Mouse (Mus musculus) forebrain, embryonic 16.5 days (tissue): Measurements from ENCODE around the gene Aox1. TPM values are rescaled to one million over a fixed set of nuclear protein-coding genes. Genes with fewer than 3 reads are reported as not detected.

ENCODE experiments used
- ATAC-seq: fragments of 200-750 bp; cut with Nextera tagmentation; 2 replicates; pipeline ENCODE4 v1.8.0; 2017; ENCODE audit warnings: mild to moderate bottlenecking, moderate library complexity
- H3K27ac ChIP-seq: fragments of 300-500 bp; sonication (generic); 2 replicates; pipeline ENCODE4 v1.5.1; 2014; ENCODE audit warnings: low read length, control low read depth
- H3K27me3 ChIP-seq: fragments of 300-500 bp; sonication (generic); replicated peaks from 2 replicates; pipeline ENCODE4 v1.6.1; 2014; ENCODE audit warnings: low read length; ENCODE audit not compliant: control insufficient read depth, insufficient read depth
- H3K36me3 ChIP-seq: fragments of 300-500 bp; sonication (generic); 2 replicates; pipeline ENCODE4 v1.6.1; 2014; ENCODE audit not compliant: control insufficient read depth, insufficient read depth
- H3K4me1 ChIP-seq: fragments of 300-500 bp; sonication (generic); replicated peaks from 2 replicates; pipeline ENCODE4 v1.6.1; 2014; ENCODE audit warnings: low read length; ENCODE audit not compliant: control insufficient read depth, insufficient read depth
- H3K4me2 ChIP-seq: fragments of 300-500 bp; sonication (generic); 2 replicates; pipeline ENCODE4 v1.6.1; 2014; ENCODE audit warnings: mild to moderate bottlenecking, low read length, control low read depth
- H3K4me3 ChIP-seq: fragments of 300-500 bp; sonication (generic); replicated peaks from 2 replicates; pipeline ENCODE4 v1.5.1; 2014; ENCODE audit warnings: mild to moderate bottlenecking, low read length, control low read depth
- H3K9ac ChIP-seq: fragments of 300-500 bp; sonication (generic); replicated peaks from 2 replicates; pipeline ENCODE4 v1.6.1; 2014; ENCODE audit warnings: low read depth, low read length, control low read depth
- H3K9me3 ChIP-seq: fragments of 300-500 bp; sonication (generic); 2 replicates; pipeline ENCODE4 v1.6.1; 2016; ENCODE audit warnings: low read length; ENCODE audit not compliant: control insufficient read depth
- WGBS: fragments of 180-500 bp; shearing (Covaris S2); extraction: QIAGEN DNeasy Blood & Tissue Kit; methylation state at CpG from one replicate; pipeline ENCODE4 v1.1.7; 2014; 5-methylcytosine and 5-hydroxymethylcytosine counted together
- polyA plus RNA-seq: library from polyadenylated mRNA; unstranded; fragments of >200 nt; fragmentation: Nextera tagmentation; extraction: Ambion mirVana; gene quantifications from 2 replicates; pipeline ENCODE4 v1.2.1, GENCODE M21; 2015

Aox1 gene
- polyA plus RNA-seq, 1 experiment from 2014 or later: 0.37 TPM

DNA sequence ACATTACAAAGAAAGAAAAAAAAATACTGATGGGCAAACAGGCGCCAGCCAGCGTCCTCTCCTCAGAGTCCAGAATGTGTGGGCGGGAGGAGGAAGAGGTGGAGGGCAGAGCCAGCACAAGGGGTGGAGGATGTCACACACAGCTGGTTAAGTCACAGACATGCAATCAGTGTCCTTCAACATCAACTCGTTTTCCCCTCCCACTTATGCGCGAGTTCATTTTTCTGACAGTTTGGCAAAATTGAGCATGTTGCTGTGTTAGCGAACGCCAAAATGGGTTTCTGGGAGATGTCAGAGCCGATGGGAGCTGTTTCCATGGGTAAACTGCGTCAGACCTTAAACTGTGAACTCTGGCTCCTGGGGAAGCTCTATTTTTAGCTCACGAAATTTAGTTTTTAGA is 27.2 kb downstream of the Aox1 start:
- Histone ChIP-seq H3K4me2 (no peak overlapping the region), H3K4me1 (peaks cover 3% of the 10 kb centered on the region; the same call in 1 of the 2 replicates), H3K4me3 (no peak overlapping the region), H3K36me3 (no peaks in the 10 kb centered on the region), H3K27me3 (no peaks in the 10 kb centered on the region), H3K27ac (no peak overlapping the region), H3K9me3 (no peaks in the 10 kb centered on the region), H3K9ac (no peak overlapping the region)
- WGBS: 68% methylated on average over 11 of the region's 11 CpGs
- ATAC-seq: peak; percentile 72

- WGBS: 94% methylated on average over 4 of the region's 4 CpGs
- Histone ChIP-seq H3K4me2 (no peak overlapping the region), H3K9me3 (no peaks in the 10 kb centered on the region), H3K36me3 (no peaks in the 10 kb centered on the region), H3K4me1 (peaks cover 3% of the 10 kb centered on the region; the same call in 1 of the 2 replicates), H3K4me3 (no peak overlapping the region), H3K9ac (no peak overlapping the region), H3K27me3 (no peaks in the 10 kb centered on the region), H3K27ac (no peak overlapping the region)
- no peak for ATAC-seq
Observed at GRCm38 (mm10) chr1:58058846-58059245, 29.1 kb downstream of the Aox1 start.

GRCm38 (mm10) chr1:58062131-58062530 is 32.4 kb downstream of the Aox1 start:
- Histone ChIP-seq H3K9me3 (no peaks in the 10 kb centered on the region), H3K27ac (no peak overlapping the region), H3K4me1 (no peaks in the 10 kb centered on the region), H3K4me2 (no peak overlapping the region), H3K27me3 (no peaks in the 10 kb centered on the region), H3K36me3 (no peaks in the 10 kb centered on the region), H3K4me3 (no peak overlapping the region), H3K9ac (no peak overlapping the region)
- ATAC-seq: no peak
- WGBS: 91% methylated on average over 7 of the region's 7 CpGs

DNA sequence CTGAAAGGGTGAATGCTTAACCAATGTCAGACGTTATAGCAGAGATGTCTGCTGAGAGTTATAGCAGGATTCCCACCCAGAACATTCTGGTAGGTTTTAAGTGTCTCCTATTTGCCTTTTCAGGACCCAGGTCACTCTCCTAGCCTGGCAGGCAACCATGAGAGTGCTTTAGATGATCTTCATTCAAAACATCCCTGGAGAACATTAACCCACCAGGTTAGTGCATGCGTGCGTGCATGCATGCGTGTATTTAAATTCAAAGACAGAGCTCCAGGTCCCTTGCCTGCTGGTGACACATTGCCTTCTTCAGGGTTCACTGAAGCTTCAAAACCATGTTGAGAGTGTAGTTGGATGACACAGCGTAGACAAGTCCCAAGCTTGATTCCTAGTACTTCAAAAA is 35.4 kb downstream of the Aox1 start:
- H3K36me3 ChIP-seq: no peaks in the 10 kb centered on the region
- H3K27me3 ChIP-seq: no peaks in the 10 kb centered on the region
- no peak overlapping the region for H3K4me2 ChIP-seq
- H3K27ac ChIP-seq: no peak overlapping the region
- H3K4me3 ChIP-seq: no peak overlapping the region
- H3K9ac ChIP-seq: no peak overlapping the region
- no peaks in the 10 kb centered on the region for H3K4me1 ChIP-seq
- H3K9me3 ChIP-seq: no peaks in the 10 kb centered on the region
- WGBS: 89% methylated on average over 5 of the region's 5 CpGs
- no peak for ATAC-seq

DNA sequence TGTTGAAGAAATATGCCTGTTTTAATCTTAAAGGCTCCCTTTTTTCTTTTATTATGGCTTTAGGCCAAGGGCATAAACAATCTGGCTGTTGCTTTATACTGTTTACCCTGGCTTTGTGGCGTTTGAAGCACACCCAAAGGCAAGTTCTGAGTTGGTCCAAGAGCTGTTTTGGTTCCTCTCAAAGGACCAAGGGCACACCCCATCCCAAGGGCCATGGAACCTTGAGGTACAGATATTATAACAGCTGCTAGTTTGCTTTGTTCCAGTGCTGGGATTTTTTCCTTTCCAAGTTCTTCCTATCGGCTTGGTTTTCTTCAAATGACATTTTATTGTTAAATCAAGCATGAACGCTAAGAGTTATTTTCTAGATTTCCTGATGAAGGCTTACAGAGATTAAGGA is 35.9 kb downstream of the Aox1 start:
- WGBS: 68% methylated on average over 3 of the region's 3 CpGs
- H3K36me3 ChIP-seq: no peaks in the 10 kb centered on the region
- H3K27ac ChIP-seq: no peak overlapping the region
- no peaks in the 10 kb centered on the region for H3K27me3 ChIP-seq
- H3K9ac ChIP-seq: no peak overlapping the region
- no peak overlapping the region for H3K4me2 ChIP-seq
- H3K4me1 ChIP-seq: no peaks in the 10 kb centered on the region
- H3K9me3 ChIP-seq: no peaks in the 10 kb centered on the region
- no peak for ATAC-seq
- no peak overlapping the region for H3K4me3 ChIP-seq

DNA sequence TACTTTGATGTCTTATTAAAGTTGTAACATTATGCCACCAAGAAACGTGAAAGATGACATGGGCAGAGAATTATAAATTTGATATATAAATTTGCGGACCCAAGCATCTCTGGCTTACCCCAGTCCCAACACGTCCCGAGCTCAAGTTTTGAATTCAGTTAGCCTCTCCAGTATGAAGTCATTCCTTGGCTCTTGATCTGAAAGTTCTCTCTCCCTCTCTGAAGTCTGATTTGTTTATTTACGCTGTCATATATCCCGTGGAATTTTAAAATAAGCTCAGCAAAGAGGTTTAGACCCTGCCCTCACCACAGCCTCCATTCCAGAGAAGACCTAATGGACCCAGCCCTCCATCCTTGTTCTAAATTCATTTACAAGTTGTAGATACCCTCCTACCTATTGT is 39.5 kb downstream of the Aox1 start:
- Histone ChIP-seq H3K4me1 (no peaks in the 10 kb centered on the region), H3K4me3 (no peak overlapping the region), H3K36me3 (no peaks in the 10 kb centered on the region), H3K27me3 (no peaks in the 10 kb centered on the region), H3K9ac (no peak overlapping the region), H3K4me2 (no peak overlapping the region), H3K27ac (no peak overlapping the region), H3K9me3 (no peaks in the 10 kb centered on the region)
- ATAC-seq: no peak
- 90% methylated on average over 6 of the region's 6 CpGs for WGBS

- Histone ChIP-seq H3K9ac (no peak overlapping the region), H3K27me3 (no peaks in the 10 kb centered on the region), H3K27ac (no peak overlapping the region), H3K9me3 (no peaks in the 10 kb centered on the region), H3K4me1 (no peaks in the 10 kb centered on the region), H3K36me3 (no peaks in the 10 kb centered on the region), H3K4me2 (no peak overlapping the region), H3K4me3 (no peak overlapping the region)
- peak; percentile 57; the same call in 1 of the 2 replicates for ATAC-seq
- WGBS: 87% methylated on average over 11 of the region's 11 CpGs
Observed at GRCm38 (mm10) chr1:58070091-58070490, 40.4 kb downstream of the Aox1 start.

GRCm38 (mm10) chr1:58071006-58071405 is 41.3 kb downstream of the Aox1 start:
- Histone ChIP-seq H3K27ac (no peak overlapping the region), H3K4me1 (no peaks in the 10 kb centered on the region), H3K27me3 (no peaks in the 10 kb centered on the region), H3K9me3 (no peaks in the 10 kb centered on the region), H3K36me3 (no peaks in the 10 kb centered on the region), H3K9ac (no peak overlapping the region), H3K4me3 (no peak overlapping the region), H3K4me2 (no peak overlapping the region)
- ATAC-seq: no peak
- WGBS: 85% methylated on average over 9 of the region's 9 CpGs

DNA sequence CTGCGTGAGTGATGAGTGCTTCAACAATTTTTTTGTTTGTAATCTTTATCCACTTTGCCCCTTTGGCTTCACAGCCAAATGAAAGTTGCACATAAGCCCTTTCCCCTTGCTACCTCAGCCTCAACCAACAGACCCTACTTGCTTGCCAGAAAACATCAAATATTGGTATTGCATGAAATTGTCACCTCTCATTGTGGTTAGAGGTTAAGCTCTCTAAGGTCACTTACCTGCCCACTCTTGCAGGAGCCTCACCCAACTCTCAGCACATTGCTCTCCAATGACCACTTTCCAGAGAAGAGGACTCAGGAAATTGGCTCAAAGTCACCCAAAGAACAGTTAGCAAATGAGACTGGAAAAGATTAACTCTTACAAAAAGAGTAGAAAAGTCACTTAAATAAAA is 41.8 kb downstream of the Aox1 start:
- Histone ChIP-seq H3K4me1 (no peaks in the 10 kb centered on the region), H3K27ac (no peak overlapping the region), H3K36me3 (no peaks in the 10 kb centered on the region), H3K4me2 (no peak overlapping the region), H3K9ac (no peak overlapping the region), H3K9me3 (no peaks in the 10 kb centered on the region), H3K27me3 (no peaks in the 10 kb centered on the region), H3K4me3 (no peak overlapping the region)
- ATAC-seq: no peak
- 92% methylated on average over 1 of the region's 1 CpGs for WGBS

DNA sequence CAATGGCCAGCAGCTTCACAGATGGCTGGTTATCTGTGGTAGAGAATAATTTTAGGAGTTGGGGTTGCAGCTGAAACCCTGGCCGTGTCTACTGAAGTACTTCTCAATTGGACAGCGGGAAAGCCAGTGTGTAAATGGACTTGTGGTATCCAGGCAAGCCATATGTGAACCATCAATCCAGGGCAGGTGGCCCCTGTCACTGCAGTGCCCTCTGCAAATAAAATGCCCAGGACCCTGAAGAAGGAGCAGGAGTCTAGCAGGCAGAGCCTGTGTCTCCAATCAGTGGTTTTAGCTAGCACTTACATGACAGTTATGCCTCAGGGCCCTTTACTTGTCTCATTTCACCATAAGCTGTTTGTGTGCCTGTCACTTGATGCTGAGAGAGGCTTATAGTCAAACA is 42.7 kb downstream of the Aox1 start:
- H3K27me3 ChIP-seq: no peaks in the 10 kb centered on the region
- no peaks in the 10 kb centered on the region for H3K36me3 ChIP-seq
- 89% methylated on average over 2 of the region's 2 CpGs for WGBS
- ATAC-seq: no peak
- no peaks in the 10 kb centered on the region for H3K9me3 ChIP-seq
- H3K9ac ChIP-seq: no peak overlapping the region
- no peak overlapping the region for H3K4me2 ChIP-seq
- no peak overlapping the region for H3K27ac ChIP-seq
- H3K4me1 ChIP-seq: no peaks in the 10 kb centered on the region
- no peak overlapping the region for H3K4me3 ChIP-seq
